Mouse (Mus musculus) hindbrain, embryonic 15.5 days (tissue): ENCODE measurements around the gene Mmgt2. TPM values are rescaled to one million over a fixed set of nuclear protein-coding genes. Genes with fewer than 3 reads are reported as not detected.

Source experiments
- ATAC-seq: fragments of 200-750 bp; cut with Nextera tagmentation; 2 replicates; pipeline ENCODE4 v1.8.0; 2017; ENCODE audit warnings: low read depth, moderate number of reproducible peaks, moderate TSS enrichment; ENCODE audit not compliant: low FRiP score
- H3K27ac ChIP-seq: fragments of 300-500 bp; sonication (generic); replicated peaks from 2 replicates; pipeline ENCODE4 v1.5.1; 2015; ENCODE audit warnings: mild to moderate bottlenecking, inconsistent platforms
- H3K27me3 ChIP-seq: fragments of 300-500 bp; sonication (generic); 2 replicates; pipeline ENCODE4 v1.6.1; 2015; ENCODE audit warnings: control low read depth, inconsistent platforms
- H3K36me3 ChIP-seq: fragments of 300-500 bp; sonication (generic); 2 replicates; pipeline ENCODE4 v1.6.1; 2015; ENCODE audit warnings: control low read depth, inconsistent platforms
- H3K4me1 ChIP-seq: fragments of 300-500 bp; sonication (generic); replicated peaks from 2 replicates; pipeline ENCODE4 v1.6.1; 2015; ENCODE audit warnings: control low read depth, inconsistent platforms
- H3K4me2 ChIP-seq: fragments of 300-500 bp; sonication (generic); 2 replicates; pipeline ENCODE4 v1.6.1; 2015; ENCODE audit warnings: moderate library complexity, mild to moderate bottlenecking, inconsistent platforms
- H3K4me3 ChIP-seq: fragments of 300-500 bp; sonication (generic); 2 replicates; pipeline ENCODE4 v1.5.1; 2015; ENCODE audit warnings: mild to moderate bottlenecking, inconsistent platforms
- H3K9ac ChIP-seq: fragments of 300-500 bp; sonication (generic); 2 replicates; pipeline ENCODE4 v1.6.1; 2015; ENCODE audit warnings: inconsistent platforms
- H3K9me3 ChIP-seq: fragments of 300-500 bp; sonication (generic); 2 replicates; pipeline ENCODE4 v1.6.1; 2016; ENCODE audit warnings: control low read depth, inconsistent platforms
- WGBS: fragments of 180-500 bp; shearing (Covaris S2); methylation state at CpG from one replicate; pipeline ENCODE4 v1.1.7; 2015; 5-methylcytosine and 5-hydroxymethylcytosine counted together
- polyA plus RNA-seq: library from polyadenylated mRNA; unstranded; fragments of >200 nt; fragmentation: Nextera tagmentation; extraction: Ambion mirVana; gene quantifications from 2 replicates; pipeline ENCODE4 v1.2.1, GENCODE M21; 2015

The Mmgt2 gene
- polyA plus RNA-seq, 1 experiment from 2014 or later = 23.7 TPM

DNA sequence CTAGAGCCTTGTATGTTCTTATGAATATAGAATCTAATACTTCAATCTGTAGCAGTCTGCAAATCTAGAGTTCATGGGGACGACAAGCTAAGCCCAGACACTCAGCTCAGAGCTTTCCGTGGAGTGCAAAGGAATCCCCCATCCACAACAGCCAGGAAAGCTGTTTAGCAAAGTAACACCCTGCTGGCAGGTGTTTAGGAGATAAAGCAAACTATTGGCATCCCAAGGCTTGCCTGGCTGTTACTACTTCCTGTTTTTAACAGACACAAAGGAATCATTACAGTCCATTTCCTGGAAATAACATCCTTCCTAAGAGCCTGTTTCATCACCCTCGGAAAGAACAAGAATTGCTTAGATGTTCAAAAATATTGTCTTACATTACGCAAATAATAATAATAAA lies 12.4 kb downstream of the Mmgt2 start:
- ATAC-seq = no peak
- Histone ChIP-seq H3K36me3 (no peaks in the 10 kb centered on the region), H3K27ac (no peak overlapping the region), H3K27me3 (no peaks in the 10 kb centered on the region), H3K4me1 (no peaks in the 10 kb centered on the region), H3K9ac (no peak overlapping the region), H3K9me3 (no peaks in the 10 kb centered on the region), H3K4me3 (no peak overlapping the region), H3K4me2 (no peak overlapping the region)
- WGBS = 63% methylated on average over 4 of the region's 4 CpGs

DNA sequence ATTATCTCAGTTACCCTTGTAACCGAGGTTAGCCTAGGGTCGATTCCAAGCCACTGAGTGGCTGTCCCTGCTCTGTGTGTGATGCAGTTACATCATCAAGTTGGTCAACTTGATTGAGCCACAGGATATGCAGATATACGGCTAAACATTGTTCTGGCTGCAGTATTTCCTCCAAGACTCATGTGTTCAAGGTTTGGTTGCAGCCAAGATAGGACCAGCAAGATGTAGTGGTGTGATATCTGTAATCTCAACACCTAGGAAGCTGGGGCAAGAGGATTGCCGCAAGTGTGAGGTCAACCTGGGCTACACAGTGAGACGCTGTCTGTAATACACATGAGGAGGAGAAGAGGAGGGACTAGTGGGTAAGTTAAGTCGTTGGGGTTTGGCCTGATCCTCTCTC lies 15.8 kb downstream of the Mmgt2 start:
- Histone ChIP-seq H3K9ac (no peak overlapping the region), H3K36me3 (no peaks in the 10 kb centered on the region), H3K4me2 (no peak overlapping the region), H3K4me3 (no peak overlapping the region), H3K4me1 (no peaks in the 10 kb centered on the region), H3K9me3 (no peaks in the 10 kb centered on the region), H3K27me3 (no peaks in the 10 kb centered on the region), H3K27ac (no peak overlapping the region)
- no peak for ATAC-seq
- WGBS = 87% methylated on average over 6 of the region's 6 CpGs

DNA sequence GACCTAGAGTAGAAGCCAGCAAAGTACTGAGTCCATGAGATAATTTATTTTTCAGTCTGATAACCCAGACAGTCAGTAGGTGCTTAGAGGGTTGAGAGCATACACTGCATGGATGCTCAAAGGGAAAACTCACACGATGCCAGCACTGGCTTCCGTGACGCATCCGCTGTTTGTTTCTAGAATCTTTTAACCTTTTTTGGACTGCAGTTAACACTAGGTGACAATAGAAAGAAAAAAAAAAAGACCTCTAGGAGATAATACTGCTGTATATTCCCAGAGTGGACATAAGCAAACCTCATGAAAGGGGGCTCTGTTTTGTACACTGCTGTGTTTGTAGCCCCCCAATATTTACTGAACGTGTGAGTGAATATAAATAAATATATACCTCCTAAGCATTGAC lies 20.5 kb downstream of the Mmgt2 start:
- Histone ChIP-seq H3K36me3 (no peaks in the 10 kb centered on the region), H3K4me3 (no peak overlapping the region), H3K27ac (no peak overlapping the region), H3K27me3 (no peaks in the 10 kb centered on the region), H3K4me1 (no peaks in the 10 kb centered on the region), H3K9ac (no peak overlapping the region), H3K4me2 (no peak overlapping the region), H3K9me3 (no peaks in the 10 kb centered on the region)
- no peak for ATAC-seq
- WGBS = 90% methylated on average over 5 of the region's 5 CpGs

DNA sequence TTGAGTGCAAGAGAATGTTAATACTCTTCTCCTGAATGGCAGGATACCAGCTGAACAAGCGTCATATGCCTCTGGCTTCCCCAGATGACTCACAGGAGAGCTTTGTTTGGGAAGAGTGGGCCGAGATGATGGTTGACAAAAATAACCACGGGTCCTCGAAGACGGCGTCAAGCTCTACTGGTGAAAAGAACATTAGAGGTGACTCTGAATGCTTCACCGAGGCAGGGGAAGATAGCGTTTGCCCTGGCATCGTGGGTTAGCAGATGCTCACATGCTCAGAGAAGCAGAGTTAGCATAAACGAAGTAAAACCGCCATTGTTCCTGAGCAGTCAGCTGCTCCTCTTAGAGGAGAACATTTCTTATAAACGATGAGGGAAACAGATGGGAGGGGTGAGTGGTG lies 21.0 kb downstream of the Mmgt2 start:
- H3K4me3 ChIP-seq = no peak overlapping the region
- WGBS = 58% methylated on average over 12 of the region's 12 CpGs
- H3K9ac ChIP-seq = no peak overlapping the region
- no peaks in the 10 kb centered on the region for H3K36me3 ChIP-seq
- no peak for ATAC-seq
- H3K9me3 ChIP-seq = no peaks in the 10 kb centered on the region
- no peaks in the 10 kb centered on the region for H3K27me3 ChIP-seq
- H3K4me2 ChIP-seq = no peak overlapping the region
- no peak overlapping the region for H3K27ac ChIP-seq
- H3K4me1 ChIP-seq = no peaks in the 10 kb centered on the region

DNA sequence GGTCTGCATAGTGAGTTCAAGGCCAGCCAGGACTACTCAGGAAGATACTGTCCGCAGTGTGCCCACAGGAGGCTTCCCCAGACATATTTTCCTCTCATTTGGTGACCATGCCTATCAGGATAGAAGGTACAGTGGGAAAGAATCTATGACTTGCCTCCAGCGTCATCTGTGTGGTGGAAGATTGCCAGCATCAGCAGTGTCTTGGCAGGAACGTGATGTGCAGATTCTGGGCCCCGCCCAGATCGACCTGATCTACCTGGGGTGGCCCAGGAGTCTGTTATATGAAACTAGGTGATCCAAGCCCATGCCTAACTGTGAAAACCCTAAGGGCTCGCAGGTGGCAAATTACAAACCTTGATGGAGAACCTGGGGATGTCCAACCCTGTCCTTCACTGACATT lies 21.5 kb downstream of the Mmgt2 start:
- Histone ChIP-seq H3K4me1 (no peaks in the 10 kb centered on the region), H3K9ac (no peak overlapping the region), H3K4me2 (no peak overlapping the region), H3K27ac (no peak overlapping the region), H3K27me3 (no peaks in the 10 kb centered on the region), H3K9me3 (no peaks in the 10 kb centered on the region), H3K36me3 (no peaks in the 10 kb centered on the region), H3K4me3 (no peak overlapping the region)
- 82% methylated on average over 6 of the region's 6 CpGs for WGBS
- no peak for ATAC-seq

DNA sequence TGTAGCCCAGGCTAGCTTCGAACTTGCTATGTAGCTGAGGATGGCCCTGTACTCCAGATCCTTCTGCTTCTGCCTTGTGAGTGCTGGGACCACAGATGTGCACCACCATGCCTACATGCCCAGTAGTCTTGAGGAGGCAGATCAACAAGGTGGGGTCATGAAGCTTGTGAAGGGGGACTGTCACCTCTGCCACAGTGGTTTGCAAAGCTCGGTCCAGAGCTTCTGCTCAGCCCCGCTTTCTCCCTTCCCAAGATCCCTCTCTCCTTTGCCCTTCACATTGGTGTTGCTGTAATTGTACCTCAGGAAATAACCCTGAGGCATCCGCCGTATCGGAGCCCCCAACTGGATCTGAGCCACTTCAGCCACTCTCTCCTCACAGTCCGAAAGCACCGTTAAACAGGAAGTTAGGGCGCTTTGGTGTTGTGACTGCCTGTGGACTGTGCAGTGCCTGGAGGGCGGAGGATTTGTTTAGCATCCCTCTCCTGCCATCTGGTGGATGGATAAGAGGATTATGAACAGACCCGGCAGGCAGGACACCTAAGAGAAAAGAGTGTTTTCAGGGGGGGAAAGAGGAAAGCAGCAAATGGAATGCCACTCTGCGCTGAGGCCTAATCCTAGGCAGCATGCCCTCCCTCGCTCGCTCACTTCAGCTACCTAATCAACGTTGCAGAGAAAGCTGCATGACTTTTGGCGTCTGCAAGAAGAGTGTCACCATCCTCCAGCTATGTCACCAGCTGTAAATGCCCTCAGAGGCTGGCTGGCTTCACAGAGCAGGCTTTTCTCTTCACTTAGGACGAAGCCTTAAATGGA lies 27.2 kb downstream of the Mmgt2 start:
- WGBS = 19% methylated on average over 17 of the region's 17 CpGs
- Histone ChIP-seq H3K36me3 (no peaks in the 10 kb centered on the region), H3K4me3 (no peak overlapping the region; the same call in 1 of the 2 replicates), H3K9ac (peak overlapping the region; percentile 28; the same call in 1 of the 2 replicates), H3K27me3 (no peaks in the 10 kb centered on the region), H3K27ac (no peak overlapping the region), H3K9me3 (no peaks in the 10 kb centered on the region), H3K4me2 (peak overlapping the region; percentile 53), H3K4me1 (peaks cover 5% of the 10 kb centered on the region)
- peak; percentile 96 for ATAC-seq

DNA sequence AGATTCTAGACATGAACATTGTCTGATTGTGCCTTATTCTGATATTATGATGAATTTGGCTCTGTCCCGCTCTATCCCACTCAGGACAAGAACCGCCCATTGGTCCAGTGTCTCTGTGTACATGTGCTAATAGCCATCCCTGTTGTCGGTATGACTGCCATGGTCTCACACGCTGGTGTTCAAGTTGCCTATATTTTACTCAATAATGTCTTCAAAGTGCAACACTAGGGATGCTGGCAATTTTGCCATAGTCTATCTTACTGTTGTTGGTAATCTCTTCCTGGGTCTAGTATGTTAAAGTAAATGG lies 27.8 kb downstream of the Mmgt2 start:
- Histone ChIP-seq H3K36me3 (no peaks in the 10 kb centered on the region), H3K9ac (0 out of 2 replicates have a peak overlapping the region, but pooled peaks have one; percentile 28), H3K4me1 (peaks cover 5% of the 10 kb centered on the region), H3K4me2 (no peak overlapping the region), H3K27ac (no peak overlapping the region), H3K4me3 (no peak overlapping the region), H3K9me3 (no peaks in the 10 kb centered on the region), H3K27me3 (no peaks in the 10 kb centered on the region)
- 0 out of 2 replicates have a peak, but pooled peaks have one; percentile 29 for ATAC-seq
- 93% methylated on average over 4 of the region's 4 CpGs for WGBS

DNA sequence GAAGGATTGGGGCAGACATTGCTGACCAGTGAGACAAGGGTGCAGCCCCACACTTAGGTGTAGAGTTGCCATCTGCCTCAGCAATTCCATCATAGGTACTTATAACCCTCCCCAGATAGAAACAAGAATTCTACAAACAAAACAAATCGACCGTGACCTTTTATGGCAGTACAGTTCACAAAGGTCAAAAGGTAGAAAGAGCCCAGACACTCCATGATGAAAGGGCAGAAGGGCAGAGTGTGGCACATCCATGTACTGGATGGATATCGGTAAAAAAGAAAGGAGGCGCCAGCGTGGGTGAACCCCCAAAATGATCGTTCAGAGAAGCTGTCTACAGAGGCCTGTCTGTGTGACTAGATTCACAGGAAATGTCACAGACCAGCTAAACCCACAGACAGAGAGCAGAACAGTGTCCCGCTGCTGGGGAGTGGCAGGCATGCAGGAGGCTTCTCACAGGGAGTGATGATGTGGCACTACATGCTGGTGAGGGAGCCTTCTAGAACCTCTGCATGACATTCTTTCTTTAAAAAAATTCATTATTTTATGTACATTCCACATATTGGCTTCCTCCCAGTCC lies 30.4 kb downstream of the Mmgt2 start:
- H3K4me2 ChIP-seq = no peak overlapping the region
- H3K4me1 ChIP-seq = peaks cover 5% of the 10 kb centered on the region
- 88% methylated on average over 7 of the region's 7 CpGs for WGBS
- no peak overlapping the region for H3K4me3 ChIP-seq
- no peak overlapping the region for H3K9ac ChIP-seq
- no peak for ATAC-seq
- no peaks in the 10 kb centered on the region for H3K27me3 ChIP-seq
- H3K36me3 ChIP-seq = no peaks in the 10 kb centered on the region
- H3K27ac ChIP-seq = no peak overlapping the region
- no peaks in the 10 kb centered on the region for H3K9me3 ChIP-seq

DNA sequence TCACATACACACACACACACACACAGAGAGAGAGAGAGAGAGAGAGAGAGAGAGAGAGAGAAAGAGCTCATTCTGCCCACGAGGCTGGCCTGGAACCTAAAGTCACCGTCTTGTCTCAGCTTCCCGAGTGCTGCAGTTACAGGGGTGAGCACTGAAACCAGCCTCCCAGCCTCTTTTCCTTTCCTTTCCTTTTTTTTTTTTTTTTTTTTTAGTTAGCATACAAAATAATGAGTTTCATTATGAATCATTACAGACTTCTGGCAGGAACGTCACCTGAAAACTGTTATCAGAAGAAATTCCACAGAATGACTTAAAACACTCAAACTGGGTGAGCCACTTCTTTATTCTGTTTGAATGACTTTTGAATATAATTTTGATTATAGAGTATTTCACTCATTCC lies 31.5 kb downstream of the Mmgt2 start:
- WGBS = 85% methylated on average over 4 of the region's 4 CpGs
- ATAC-seq = no peak
- H3K27ac ChIP-seq = no peak overlapping the region
- H3K4me2 ChIP-seq = no peak overlapping the region
- no peak overlapping the region for H3K9ac ChIP-seq
- no peak overlapping the region for H3K4me3 ChIP-seq
- H3K9me3 ChIP-seq = no peaks in the 10 kb centered on the region
- peaks cover 5% of the 10 kb centered on the region for H3K4me1 ChIP-seq
- H3K27me3 ChIP-seq = no peaks in the 10 kb centered on the region
- no peaks in the 10 kb centered on the region for H3K36me3 ChIP-seq

DNA sequence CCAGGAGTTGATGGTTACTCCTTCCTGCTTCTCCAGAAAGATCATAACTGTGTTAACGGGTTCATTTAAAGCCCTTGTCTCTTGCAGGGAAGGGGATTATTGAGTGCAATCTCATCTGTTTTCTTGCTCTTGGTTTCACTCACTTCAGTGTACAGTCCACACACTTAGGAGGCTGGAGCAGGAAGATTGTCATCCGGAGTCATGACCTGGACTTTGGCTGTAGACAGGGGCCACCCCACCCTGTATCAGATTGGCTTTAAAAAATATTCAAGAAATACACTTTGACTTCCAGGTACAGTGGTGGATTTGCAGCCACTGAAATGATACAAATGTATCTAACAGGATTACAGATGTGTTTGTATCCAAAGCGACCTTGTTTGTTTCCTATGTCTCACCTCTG lies 43.1 kb downstream of the Mmgt2 start:
- 93% methylated on average over 3 of the region's 3 CpGs for WGBS
- Histone ChIP-seq H3K4me1 (no peaks in the 10 kb centered on the region), H3K27me3 (no peaks in the 10 kb centered on the region), H3K27ac (no peak overlapping the region), H3K4me3 (no peak overlapping the region), H3K9ac (no peak overlapping the region), H3K36me3 (no peaks in the 10 kb centered on the region), H3K4me2 (no peak overlapping the region), H3K9me3 (no peaks in the 10 kb centered on the region)
- ATAC-seq = no peak

DNA sequence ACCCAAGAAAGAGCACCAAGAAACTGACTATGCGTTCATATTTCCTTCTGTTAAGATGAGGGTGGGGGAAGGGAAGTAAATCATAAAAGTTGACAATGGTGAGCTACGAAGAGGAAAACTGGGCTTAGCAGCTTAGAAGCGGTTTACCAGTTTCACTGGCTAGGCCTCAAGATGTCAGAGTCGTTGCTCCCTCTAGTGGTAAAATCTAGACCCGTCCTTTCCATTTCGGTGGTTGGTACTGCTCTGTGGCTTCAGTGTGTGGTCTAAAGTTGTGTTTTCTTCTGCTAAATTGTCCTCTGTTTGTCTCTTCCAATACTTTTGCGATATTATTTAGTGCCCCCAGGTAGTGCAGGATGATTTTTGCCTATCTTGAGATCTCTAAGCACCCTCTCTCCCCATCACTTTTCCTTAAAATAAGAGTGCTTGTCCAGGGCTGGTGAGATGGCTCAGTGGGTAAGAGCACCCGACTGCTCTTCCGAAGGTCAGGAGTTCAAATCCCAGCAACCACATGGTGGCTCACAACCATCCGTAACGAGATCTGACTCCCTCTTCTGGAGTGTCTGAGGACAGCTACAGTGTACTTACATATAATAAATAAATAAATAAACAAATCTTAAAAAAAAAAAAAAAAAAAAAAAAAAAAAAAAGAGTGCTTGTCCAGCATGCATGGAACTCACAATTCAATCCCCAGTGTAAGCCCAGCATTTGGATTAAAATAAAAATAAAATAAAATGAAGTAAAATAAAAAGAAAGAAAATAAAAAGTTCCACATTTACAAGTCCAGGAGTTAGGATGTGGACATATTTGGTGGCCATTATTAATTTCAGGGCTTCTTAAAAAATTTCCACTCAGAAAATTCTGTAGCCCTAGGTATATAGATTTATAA lies 45.1 kb downstream of the Mmgt2 start:
- peak; percentile 88; the same call in 1 of the 2 replicates for ATAC-seq
- Histone ChIP-seq H3K4me2 (no peak overlapping the region), H3K9me3 (no peaks in the 10 kb centered on the region), H3K27ac (no peak overlapping the region), H3K27me3 (no peaks in the 10 kb centered on the region), H3K36me3 (no peaks in the 10 kb centered on the region), H3K4me1 (no peaks in the 10 kb centered on the region), H3K4me3 (no peak overlapping the region), H3K9ac (no peak overlapping the region)
- whole genome bisulfite sequencing = 23% methylated on average over 11 of the region's 11 CpGs

DNA sequence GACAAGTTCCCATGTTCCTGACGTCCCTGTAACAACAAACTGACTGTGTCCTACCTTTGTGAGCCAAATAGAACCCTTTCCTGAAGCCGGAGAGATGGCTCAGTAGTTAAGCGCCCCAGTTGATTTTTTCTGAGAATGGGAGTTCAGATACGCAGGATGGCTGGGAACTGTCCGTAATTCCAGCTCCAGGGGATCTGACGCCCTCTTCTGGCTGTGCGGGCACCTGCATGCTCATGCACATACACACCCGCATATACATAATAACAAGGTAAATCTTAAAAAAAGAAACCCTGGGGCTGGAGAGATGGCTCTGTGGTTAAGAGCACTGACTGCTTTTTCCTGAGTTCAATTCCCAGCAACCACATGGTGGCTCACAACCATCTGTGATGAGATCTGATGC lies 46.7 kb downstream of the Mmgt2 start:
- Histone ChIP-seq H3K36me3 (no peaks in the 10 kb centered on the region), H3K27me3 (no peaks in the 10 kb centered on the region), H3K27ac (no peak overlapping the region), H3K4me1 (no peaks in the 10 kb centered on the region), H3K4me2 (no peak overlapping the region), H3K4me3 (no peak overlapping the region), H3K9ac (no peak overlapping the region), H3K9me3 (no peaks in the 10 kb centered on the region)
- no peak for ATAC-seq
- 96% methylated on average over 8 of the region's 8 CpGs for WGBS
